Mouse (Mus musculus): ENCODE measurements at regions not wholly inside any gene's neighbourhood (a gene's known extent, or its start where the extent isn't known, plus 50 kb on each side); places are given as distances from the start of the nearest gene placed in this dataset.
"Not testable (repeated sequence)": the region's sequence is repeated elsewhere in the genome, so short reads cannot be mapped to it uniquely, and the experiment has no call there.

DNA sequence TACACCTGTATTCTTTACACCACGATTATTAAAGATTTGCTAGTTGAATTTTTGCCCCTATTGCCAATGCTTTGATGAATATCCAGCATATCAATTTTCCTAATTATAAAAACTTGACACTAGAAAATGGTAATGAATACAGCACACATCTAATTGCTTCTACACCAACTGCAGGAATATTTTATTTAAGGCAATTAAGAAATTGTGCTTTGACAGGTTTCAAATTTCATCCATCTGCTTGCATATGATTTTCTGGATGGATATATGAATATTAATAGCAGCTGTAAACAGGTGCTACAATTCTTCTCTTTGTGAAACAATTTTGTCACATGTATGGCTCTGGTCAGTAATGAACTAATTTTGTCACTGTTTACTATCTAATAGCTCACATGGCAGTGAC lies 487.0 kb downstream of the Isl1 start:
- Histone ChIP-seq H3K27ac (ENCODE audit: low read length) (no peak overlapping the region), H3K9ac (ENCODE audit: low read length) (no peak overlapping the region), H3K4me1 (ENCODE audit: control insufficient read depth, insufficient read depth, low read length) (no peaks in the 10 kb centered on the region), H3K36me3 (ENCODE audit: control insufficient read depth, insufficient read depth) (no peaks in the 10 kb centered on the region), H3K9me3 (replicated peaks; ENCODE audit: control insufficient read depth, low read length) (no peaks in the 10 kb centered on the region), H3K4me2 (ENCODE audit: low read depth, low read length) (no peak overlapping the region), H3K27me3 (ENCODE audit: control insufficient read depth, insufficient read depth, low read length) (no peaks in the 10 kb centered on the region), H3K4me3 (ENCODE audit: low read length) (no peak overlapping the region)
- no peak for ATAC-seq (replicated peaks; ENCODE audit: extremely low read depth, insufficient read depth, low FRiP score)
- 60% methylated on average over 1 of the region's 1 CpGs for WGBS

- no peaks in the 10 kb centered on the region for H3K27me3 ChIP-seq (ENCODE audit: control insufficient read depth, insufficient read depth, low read length)
- no peak overlapping the region for H3K9ac ChIP-seq (ENCODE audit: low read length)
- no peaks in the 10 kb centered on the region for H3K4me1 ChIP-seq (ENCODE audit: control insufficient read depth, insufficient read depth, low read length)
- ATAC-seq (replicated peaks; ENCODE audit: extremely low read depth, insufficient read depth, low FRiP score), result no peak
- no peak overlapping the region for H3K4me2 ChIP-seq (ENCODE audit: low read depth, low read length)
- H3K27ac ChIP-seq (ENCODE audit: low read length), result no peak overlapping the region
- no peaks in the 10 kb centered on the region for H3K36me3 ChIP-seq (ENCODE audit: control insufficient read depth, insufficient read depth)
- WGBS, result 76% methylated on average over 2 of the region's 2 CpGs
- no peak overlapping the region for H3K4me3 ChIP-seq (ENCODE audit: low read length)
- no peaks in the 10 kb centered on the region for H3K9me3 ChIP-seq (replicated peaks; ENCODE audit: control insufficient read depth, low read length)
Measured at GRCm38 (mm10) chr13:115814211-115814610, 495.3 kb downstream of the Isl1 start.

DNA sequence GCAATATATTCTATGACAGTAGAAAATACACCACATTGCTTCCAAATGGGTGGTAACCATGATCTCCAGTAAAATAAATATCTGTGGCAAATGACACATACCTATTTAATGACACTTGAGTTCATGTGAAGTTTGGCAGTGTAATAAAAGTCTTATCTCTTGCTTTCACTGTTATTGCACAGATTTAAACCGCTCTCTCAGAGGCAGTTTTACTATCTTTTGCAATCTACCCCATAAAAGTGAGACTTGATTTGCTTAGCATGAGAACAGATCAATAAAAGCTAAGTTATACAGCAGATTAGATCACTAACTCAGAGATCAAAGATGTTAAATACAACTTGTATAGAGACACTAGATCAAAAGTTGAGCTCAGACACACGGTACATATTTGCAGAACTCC lies 510.2 kb downstream of the Isl1 start:
- 62% methylated on average over 2 of the region's 2 CpGs for WGBS
- Histone ChIP-seq H3K4me2 (ENCODE audit: low read depth, low read length) (no peak overlapping the region), H3K36me3 (ENCODE audit: control insufficient read depth, insufficient read depth) (no peaks in the 10 kb centered on the region), H3K4me1 (ENCODE audit: control insufficient read depth, insufficient read depth, low read length) (no peaks in the 10 kb centered on the region), H3K4me3 (ENCODE audit: low read length) (no peak overlapping the region), H3K27me3 (ENCODE audit: control insufficient read depth, insufficient read depth, low read length) (no peaks in the 10 kb centered on the region), H3K9me3 (replicated peaks; ENCODE audit: control insufficient read depth, low read length) (no peaks in the 10 kb centered on the region), H3K27ac (ENCODE audit: low read length) (no peak overlapping the region), H3K9ac (ENCODE audit: low read length) (no peak overlapping the region)
- no peak for ATAC-seq (replicated peaks; ENCODE audit: extremely low read depth, insufficient read depth, low FRiP score)

DNA sequence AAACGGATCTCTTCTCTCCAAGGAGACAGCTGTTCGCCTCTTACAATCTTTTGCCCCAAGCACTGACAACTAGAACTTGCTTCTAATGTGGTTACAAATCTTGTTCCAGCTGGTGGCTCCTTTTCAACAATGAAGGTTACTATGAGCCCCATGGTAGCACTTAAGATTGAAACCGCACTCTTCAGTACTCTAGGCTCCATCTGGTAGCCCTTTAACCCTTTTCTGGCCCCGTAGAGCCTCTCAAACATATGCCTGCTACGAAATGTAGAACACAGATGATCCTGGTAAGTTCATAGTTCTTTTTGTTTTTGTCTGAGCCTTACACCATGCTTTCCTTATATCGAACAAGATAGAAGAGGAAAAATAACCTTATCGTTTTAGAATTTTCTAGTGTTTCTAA lies 558.2 kb downstream of the Isl1 start:
- Histone ChIP-seq H3K4me3 (ENCODE audit: low read length) (no peak overlapping the region), H3K27ac (ENCODE audit: low read length) (no peak overlapping the region), H3K27me3 (ENCODE audit: control insufficient read depth, insufficient read depth, low read length) (no peaks in the 10 kb centered on the region), H3K9me3 (replicated peaks; ENCODE audit: control insufficient read depth, low read length) (no peaks in the 10 kb centered on the region), H3K4me2 (ENCODE audit: low read depth, low read length) (no peak overlapping the region), H3K4me1 (ENCODE audit: control insufficient read depth, insufficient read depth, low read length) (no peaks in the 10 kb centered on the region), H3K36me3 (ENCODE audit: control insufficient read depth, insufficient read depth) (no peaks in the 10 kb centered on the region), H3K9ac (ENCODE audit: low read length) (no peak overlapping the region)
- ATAC-seq (replicated peaks; ENCODE audit: extremely low read depth, insufficient read depth, low FRiP score), result no peak
- WGBS, result 72% methylated on average over 7 of the region's 7 CpGs

GRCm38 (mm10) chr13:115742080-115742479 lies 567.4 kb downstream of the Isl1 start:
- WGBS, result 60% methylated on average over 1 of the region's 1 CpGs
- H3K9ac ChIP-seq (ENCODE audit: low read length); H3K4me1 ChIP-seq (ENCODE audit: control insufficient read depth, insufficient read depth, low read length); ATAC-seq (replicated peaks; ENCODE audit: extremely low read depth, insufficient read depth, low FRiP score); H3K4me3 ChIP-seq (ENCODE audit: low read length); H3K36me3 ChIP-seq (ENCODE audit: control insufficient read depth, insufficient read depth); H3K4me2 ChIP-seq (ENCODE audit: low read depth, low read length); H3K27me3 ChIP-seq (ENCODE audit: control insufficient read depth, insufficient read depth, low read length); H3K27ac ChIP-seq (ENCODE audit: low read length); H3K9me3 ChIP-seq (replicated peaks; ENCODE audit: control insufficient read depth, low read length): not testable (repeated sequence)

DNA sequence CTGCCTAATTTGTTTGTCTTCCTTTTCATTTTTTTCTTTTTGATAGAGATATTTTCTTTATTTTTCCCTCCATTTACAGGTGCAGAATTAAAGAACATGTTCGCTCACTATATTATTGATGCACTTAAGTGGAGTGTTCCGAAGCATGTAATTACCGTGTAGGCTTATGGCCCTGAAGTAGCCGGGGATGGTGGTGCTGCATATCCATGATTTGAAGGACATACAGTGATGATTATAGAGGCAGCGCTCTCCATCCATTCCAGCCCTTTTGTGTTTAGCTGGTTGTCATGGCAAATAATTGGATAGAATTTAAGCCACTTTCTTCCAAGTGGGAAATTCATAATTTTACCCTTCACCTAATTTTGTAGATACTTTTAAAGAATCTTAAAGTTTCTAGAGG lies 581.5 kb downstream of the Isl1 start:
- Histone ChIP-seq H3K36me3 (ENCODE audit: control insufficient read depth, insufficient read depth) (no peaks in the 10 kb centered on the region), H3K9ac (ENCODE audit: low read length) (no peak overlapping the region), H3K4me2 (ENCODE audit: low read depth, low read length) (no peak overlapping the region), H3K27ac (ENCODE audit: low read length) (no peak overlapping the region), H3K4me3 (ENCODE audit: low read length) (no peak overlapping the region), H3K4me1 (ENCODE audit: control insufficient read depth, insufficient read depth, low read length) (no peaks in the 10 kb centered on the region), H3K9me3 (replicated peaks; ENCODE audit: control insufficient read depth, low read length) (no peaks in the 10 kb centered on the region), H3K27me3 (ENCODE audit: control insufficient read depth, insufficient read depth, low read length) (no peaks in the 10 kb centered on the region)
- WGBS, result 82% methylated on average over 5 of the region's 5 CpGs
- no peak for ATAC-seq (replicated peaks; ENCODE audit: extremely low read depth, insufficient read depth, low FRiP score)

GRCm38 (mm10) chr13:115725356-115725952 lies 584.0 kb downstream of the Isl1 start:
- Histone ChIP-seq H3K4me2 (ENCODE audit: low read depth, low read length) (no peak overlapping the region), H3K36me3 (ENCODE audit: control insufficient read depth, insufficient read depth) (no peaks in the 10 kb centered on the region)
- 43% methylated on average over 5 of the region's 5 CpGs for WGBS

GRCm38 (mm10) chr13:115719276-115719675 lies 590.2 kb downstream of the Isl1 start:
- ATAC-seq (replicated peaks; ENCODE audit: extremely low read depth, insufficient read depth, low FRiP score), result no peak
- 91% methylated on average over 2 of the region's 2 CpGs for WGBS
- H3K9me3 ChIP-seq (replicated peaks; ENCODE audit: control insufficient read depth, low read length), result no peaks in the 10 kb centered on the region
- no peaks in the 10 kb centered on the region for H3K36me3 ChIP-seq (ENCODE audit: control insufficient read depth, insufficient read depth)
- H3K9ac ChIP-seq (ENCODE audit: low read length), result no peak overlapping the region
- H3K4me1 ChIP-seq (ENCODE audit: control insufficient read depth, insufficient read depth, low read length), result no peaks in the 10 kb centered on the region
- H3K4me3 ChIP-seq (ENCODE audit: low read length), result no peak overlapping the region
- H3K27me3 ChIP-seq (ENCODE audit: control insufficient read depth, insufficient read depth, low read length), result no peaks in the 10 kb centered on the region
- H3K27ac ChIP-seq (ENCODE audit: low read length), result no peak overlapping the region
- H3K4me2 ChIP-seq (ENCODE audit: low read depth, low read length), result no peak overlapping the region

More at GRCm38 (mm10) chr13:115725356-115725952, 584.0 kb downstream of the Isl1 start:
- no peak for ATAC-seq (replicated peaks; ENCODE audit: extremely low read depth, insufficient read depth, low FRiP score)
- H3K4me1 ChIP-seq (ENCODE audit: control insufficient read depth, insufficient read depth, low read length), result no peaks in the 10 kb centered on the region
- no peak overlapping the region for H3K27ac ChIP-seq (ENCODE audit: low read length)
- H3K27me3 ChIP-seq (ENCODE audit: control insufficient read depth, insufficient read depth, low read length), result no peaks in the 10 kb centered on the region
- H3K9ac ChIP-seq (ENCODE audit: low read length), result no peak overlapping the region
- no peak overlapping the region for H3K4me3 ChIP-seq (ENCODE audit: low read length)
- no peaks in the 10 kb centered on the region for H3K9me3 ChIP-seq (replicated peaks; ENCODE audit: control insufficient read depth, low read length)

GRCm38 (mm10) chr13:115718859-115719258 lies 590.6 kb downstream of the Isl1 start:
- no peaks in the 10 kb centered on the region for H3K27me3 ChIP-seq (ENCODE audit: control insufficient read depth, insufficient read depth, low read length)
- no peaks in the 10 kb centered on the region for H3K36me3 ChIP-seq (ENCODE audit: control insufficient read depth, insufficient read depth)
- H3K9ac ChIP-seq (ENCODE audit: low read length), result no peak overlapping the region
- no peak overlapping the region for H3K4me2 ChIP-seq (ENCODE audit: low read depth, low read length)
- no peaks in the 10 kb centered on the region for H3K9me3 ChIP-seq (replicated peaks; ENCODE audit: control insufficient read depth, low read length)
- no peak overlapping the region for H3K27ac ChIP-seq (ENCODE audit: low read length)
- no peak for ATAC-seq (replicated peaks; ENCODE audit: extremely low read depth, insufficient read depth, low FRiP score)
- H3K4me3 ChIP-seq (ENCODE audit: low read length), result no peak overlapping the region
- H3K4me1 ChIP-seq (ENCODE audit: control insufficient read depth, insufficient read depth, low read length), result no peaks in the 10 kb centered on the region
- 56% methylated on average over 5 of the region's 5 CpGs for WGBS
